ENCODE assay signal across 10 mouse cellular contexts in genomic region chr4:131100093-131100795, GRCm38 (mm10).
DNase-seq lines count a peak whose midpoint lies in the region; ATAC-seq lines count a peak whose summit lies in the region.
"Had no signal": no experiment of that assay in that cellular context is flagged by ENCODE, and none has a peak within 500 bp of the region (broad histone marks: within the 10 kb centered on the region; RNA-seq: fewer than 3 reads in every experiment).

No protein-coding gene starts in this region.

- no peaks in the 10 kb centered on the region for H3K9me3 ChIP-seq in hindbrain, embryonic 13.5 days
- H3K9me3 ChIP-seq in neural tube, embryonic 12.5 days, result no peaks in the 10 kb centered on the region
- H3K9me3 ChIP-seq: embryonic facial prominence, embryonic 13.5 days; limb, embryonic 15.5 days had no signal

- 33% methylated on average over 10 of the region's 10 CpGs for WGBS in hindbrain, embryonic 13.5 days
- 23% methylated on average over 10 of the region's 10 CpGs for WGBS in neural tube, embryonic 12.5 days

- H3K27ac ChIP-seq in hindbrain, embryonic 13.5 days, result no peak overlapping the region
- H3K27ac ChIP-seq in neural tube, embryonic 12.5 days, result no peak overlapping the region
- H3K27ac ChIP-seq: embryonic facial prominence, embryonic 13.5 days; limb, embryonic 15.5 days had no signal

- peaks cover 8% of the 10 kb centered on the region; the same call in 1 of the 2 replicates for H3K4me1 ChIP-seq in hindbrain, embryonic 13.5 days (replicated peaks)
- H3K4me1 ChIP-seq in neural tube, embryonic 12.5 days, result peaks cover 16% of the 10 kb centered on the region; the same call in 1 of the 2 replicates
- H3K4me1 ChIP-seq: embryonic facial prominence, embryonic 13.5 days; limb, embryonic 15.5 days had no signal

- no peak for ATAC-seq in hindbrain, embryonic 13.5 days (ENCODE audit: low FRiP score)
- 0 out of 2 replicates have a peak, but pooled peaks have one; percentile 48 for ATAC-seq in neural tube, embryonic 12.5 days (ENCODE audit: low FRiP score, low read depth)

- no peak overlapping the region for H3K4me3 ChIP-seq in hindbrain, embryonic 13.5 days
- H3K4me3 ChIP-seq in neural tube, embryonic 12.5 days, result no peak overlapping the region
- H3K4me3 ChIP-seq: embryonic facial prominence, embryonic 13.5 days; limb, embryonic 15.5 days had no signal

- no peak overlapping the region for H3K9ac ChIP-seq in hindbrain, embryonic 13.5 days
- H3K9ac ChIP-seq in neural tube, embryonic 12.5 days, result no peak overlapping the region
- H3K9ac ChIP-seq: embryonic facial prominence, embryonic 13.5 days; limb, embryonic 15.5 days had no signal

- 0 out of 2 replicates have a peak overlapping the region, but pooled peaks have one; percentile 15 for H3K4me2 ChIP-seq in hindbrain, embryonic 13.5 days
- H3K4me2 ChIP-seq in neural tube, embryonic 12.5 days (replicated peaks), result peak overlapping the region; percentile 45
- H3K4me2 ChIP-seq: embryonic facial prominence, embryonic 13.5 days; limb, embryonic 15.5 days had no signal

- no peaks in the 10 kb centered on the region for H3K36me3 ChIP-seq in hindbrain, embryonic 13.5 days
- no peaks in the 10 kb centered on the region for H3K36me3 ChIP-seq in neural tube, embryonic 12.5 days
- H3K36me3 ChIP-seq: embryonic facial prominence, embryonic 13.5 days; limb, embryonic 15.5 days had no signal

- H3K27me3 ChIP-seq in hindbrain, embryonic 13.5 days, result peaks cover 30% of the 10 kb centered on the region
- H3K27me3 ChIP-seq in neural tube, embryonic 12.5 days (replicated peaks), result no peaks in the 10 kb centered on the region
- H3K27me3 ChIP-seq: limb, embryonic 15.5 days had no signal

- DNase-seq in kidney, postnatal 14 days, result peak; percentile 3
- DNase-seq in kidney, adult 11 months, result no peak
- peak; percentile 74 for DNase-seq in embryo, embryonic 10 days (ENCODE audit: low spot score)
- no peak for DNase-seq in left cerebral cortex, adult 18-20 months (ENCODE audit: low spot score in 2 of 2)
- no peak for DNase-seq in thymus, postnatal 10 days (ENCODE audit: low spot score in 2 of 2)
- no peak for DNase-seq in right cerebral cortex, adult 18-20 months

Comparison
In these comparisons a context has a peak if more than half of its experiments do, and no peak if none do; other contexts are left out.
1. DNase-seq: peak in kidney, postnatal 14 days (single experiment) and embryo, embryonic 10 days (single experiment); none in kidney, adult 11 months (single experiment), left cerebral cortex, adult 18-20 months (0 of 2), thymus, postnatal 10 days (0 of 2) and right cerebral cortex, adult 18-20 months (single experiment).